Mouse (Mus musculus) lung, postnatal 25 days (tissue): ENCODE measurements at regions not wholly inside any gene's neighbourhood (a gene's known extent, or its start where the extent isn't known, plus 50 kb on each side); places are given as distances from the start of the nearest gene placed in this dataset.
"Not testable (repeated sequence)": the region's sequence is repeated elsewhere in the genome, so short reads cannot be mapped to it uniquely, and the experiment has no call there.

ENCODE experiments used
- DNase-seq: peaks from one replicate; pipeline ENCODE4 v3.0.0; 2022; ENCODE audit warnings: low spot score

GRCm38 (mm10) chr10:117499177-117499863 is 119.5 kb upstream of the Cpsf6 start:
- DNase-seq: no peak

GRCm38 (mm10) chr10:117498497-117498896 is 118.7 kb upstream of the Cpsf6 start:
- no peak for DNase-seq

DNA sequence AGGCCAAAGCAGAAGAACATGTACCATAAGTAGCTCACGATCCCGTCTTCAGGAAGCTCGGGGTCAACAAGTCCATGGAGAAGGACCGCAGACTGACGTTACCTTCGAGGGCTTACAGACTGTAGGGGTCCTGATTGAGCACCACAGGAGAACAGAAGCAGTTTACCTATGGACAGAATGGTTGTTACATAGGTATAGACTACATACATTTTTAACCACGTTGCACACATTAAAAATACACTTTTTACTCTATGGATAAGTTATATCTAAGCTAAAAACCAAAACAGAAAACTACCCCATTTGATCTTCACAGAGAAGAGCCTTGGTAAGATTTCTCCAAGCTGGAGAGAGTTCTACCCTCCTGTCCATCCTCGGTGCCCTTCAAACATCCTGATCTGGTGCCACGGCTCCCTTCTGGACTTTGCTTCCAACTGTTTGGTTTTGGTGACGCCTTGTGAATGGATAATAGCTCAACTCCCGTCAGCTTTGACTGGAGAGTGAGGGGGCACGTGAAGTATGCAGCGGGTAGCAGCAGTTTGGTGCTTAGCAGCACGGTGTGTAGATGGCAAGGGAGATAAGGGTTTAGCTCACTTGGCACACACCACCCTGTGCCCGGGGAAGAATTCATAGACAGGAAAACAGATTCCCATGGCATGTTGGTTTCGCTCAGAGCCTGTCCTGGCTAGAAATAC is 117.9 kb upstream of the Cpsf6 start:
- no peak for DNase-seq

- not testable (repeated sequence) for DNase-seq
Observed at GRCm38 (mm10) chr10:117497082-117497481, 117.3 kb upstream of the Cpsf6 start.

DNA sequence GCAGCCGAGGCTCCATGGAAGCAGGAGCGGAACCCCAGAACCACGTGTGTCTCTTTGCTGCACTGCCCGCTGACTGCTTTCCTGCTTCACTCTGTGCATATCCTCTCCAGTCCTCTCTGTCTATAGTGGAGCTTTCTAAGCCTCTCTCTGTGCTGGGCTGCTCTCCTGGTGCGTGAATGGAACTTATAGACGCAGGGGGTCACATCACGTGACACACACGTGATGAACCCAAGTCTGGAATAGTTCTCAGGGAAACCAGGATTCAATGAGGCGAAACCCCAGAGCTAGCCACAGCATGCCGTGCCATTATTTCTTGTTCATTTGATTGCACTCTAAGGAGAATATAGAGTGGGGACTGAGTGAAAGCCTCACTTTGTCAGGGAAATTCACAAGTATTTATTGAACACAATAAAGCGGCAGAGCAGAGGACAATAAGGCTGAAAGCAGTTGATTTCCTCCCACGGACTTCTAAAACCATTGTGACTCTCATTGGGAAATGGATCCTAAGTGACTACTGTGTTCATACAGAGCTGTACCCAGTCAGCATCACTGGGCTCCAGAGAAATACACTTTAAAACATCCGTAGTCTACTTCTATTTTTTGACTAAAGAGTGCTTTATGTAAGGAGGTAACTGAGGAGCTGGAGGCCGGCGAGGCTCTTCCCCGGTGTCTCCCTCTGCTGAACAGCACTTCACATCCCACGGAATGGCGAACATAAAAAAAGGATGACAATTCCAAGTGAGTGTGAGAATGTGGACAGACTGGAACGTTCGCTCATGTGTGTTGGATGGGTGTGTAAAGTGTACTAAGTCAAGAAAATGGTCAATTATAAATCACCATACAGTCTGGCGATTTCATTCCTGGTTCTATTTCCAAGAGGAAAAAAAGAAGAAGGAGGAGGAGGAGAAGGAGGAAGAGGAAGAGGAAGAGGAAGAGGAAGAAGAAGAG is 116.5 kb upstream of the Cpsf6 start:
- no peak for DNase-seq

DNA sequence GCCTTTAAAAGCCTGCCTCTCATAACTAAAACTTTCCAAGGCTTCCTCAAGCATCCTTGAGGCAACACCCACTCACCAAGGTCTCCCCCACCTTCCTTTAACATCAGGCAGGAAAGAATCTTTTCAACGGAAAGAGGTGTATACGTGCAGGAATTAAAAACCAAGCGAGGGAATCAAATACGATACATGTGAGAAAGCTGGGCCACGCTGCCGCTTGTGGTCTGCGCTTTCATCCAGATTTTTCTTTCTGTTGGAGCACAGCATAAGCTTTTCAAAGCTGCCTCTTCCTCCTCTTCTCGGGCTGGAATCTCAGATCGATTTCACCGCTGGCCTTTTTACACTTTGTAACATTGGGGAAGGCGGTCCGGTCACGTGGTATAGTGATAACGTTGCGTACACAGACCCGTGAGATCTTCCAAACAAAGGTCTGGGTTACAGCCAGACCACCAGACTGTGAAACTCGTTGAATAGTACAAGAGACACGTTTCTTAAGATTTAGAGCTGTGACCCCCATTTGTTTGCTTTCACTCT is 114.4 kb upstream of the Cpsf6 start:
- no peak for DNase-seq

- no peak for DNase-seq
Observed at GRCm38 (mm10) chr10:117493824-117494121, 114.0 kb upstream of the Cpsf6 start.

- no peak for DNase-seq
Observed at GRCm38 (mm10) chr10:117493091-117493823, 113.4 kb upstream of the Cpsf6 start.

DNA sequence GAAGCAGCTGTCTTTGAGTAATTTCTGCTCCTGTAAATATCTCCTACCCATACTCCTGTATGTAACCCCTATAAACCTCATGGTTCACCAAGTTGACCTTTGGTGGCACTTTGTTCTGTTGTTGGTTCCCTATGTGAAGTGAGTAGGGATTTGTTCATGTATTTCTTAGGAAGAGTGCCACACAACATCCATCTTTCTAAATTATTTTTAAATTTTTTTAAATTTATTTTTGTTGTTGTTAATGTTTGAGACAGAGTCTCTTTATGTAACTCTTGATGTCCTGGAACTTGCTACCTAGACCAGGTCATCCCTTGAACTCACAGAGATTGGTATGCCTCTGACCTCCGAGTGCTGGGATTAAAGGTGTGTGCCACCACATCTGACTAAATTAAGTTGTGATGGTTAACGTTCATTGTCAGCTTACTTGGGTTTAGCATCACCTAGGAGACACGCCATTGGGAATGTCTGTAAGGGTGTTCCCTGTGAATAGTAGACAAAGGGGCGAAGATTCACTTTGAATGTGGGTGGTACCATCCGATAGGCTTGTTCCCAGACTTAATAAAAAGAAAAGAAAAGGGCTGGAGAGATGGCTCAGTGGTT is 112.7 kb upstream of the Cpsf6 start:
- DNase-seq: no peak

GRCm38 (mm10) chr10:117491711-117492110 is 111.9 kb upstream of the Cpsf6 start:
- no peak for DNase-seq

DNA sequence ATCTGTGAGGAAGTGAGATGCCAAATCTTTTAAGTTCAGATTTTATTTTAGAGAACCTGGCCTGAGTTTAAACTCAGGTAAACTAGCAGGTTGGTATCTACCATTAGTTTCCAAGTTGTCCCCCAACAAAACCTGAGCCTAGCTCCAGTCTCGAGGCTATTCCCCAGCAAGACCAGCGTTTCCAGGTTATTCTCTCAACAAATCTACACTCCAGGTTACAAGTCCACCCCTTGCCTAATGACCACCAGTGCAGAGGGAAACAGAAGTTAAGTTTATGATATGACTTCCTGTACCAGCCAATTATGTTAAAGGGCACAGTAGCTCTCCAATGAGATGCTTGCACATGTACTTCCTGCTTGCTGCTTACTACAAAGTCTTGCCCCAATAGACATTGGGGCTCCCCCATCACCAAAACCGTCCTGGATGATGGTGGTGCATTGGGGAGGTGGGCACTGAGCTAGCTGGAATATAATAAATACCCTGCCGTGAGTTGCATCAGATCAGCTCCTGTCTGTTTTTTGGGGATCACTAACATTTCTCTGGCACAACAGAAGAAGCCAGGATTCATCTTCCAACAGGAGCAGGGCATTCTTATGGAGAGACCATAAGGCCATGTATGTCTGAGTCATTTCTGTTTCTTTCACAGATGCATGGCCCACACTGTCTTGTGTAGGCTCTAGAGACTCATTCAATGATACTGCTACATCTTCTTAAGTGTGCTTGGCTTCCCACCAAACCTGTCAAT is 111.2 kb upstream of the Cpsf6 start:
- no peak for DNase-seq

- no peak for DNase-seq
Observed at GRCm38 (mm10) chr10:117483091-117483600, 103.3 kb upstream of the Cpsf6 start.

GRCm38 (mm10) chr10:117482361-117482760 is 102.5 kb upstream of the Cpsf6 start:
- no peak for DNase-seq

- DNase-seq: no peak
Observed at GRCm38 (mm10) chr10:117481341-117481990, 101.7 kb upstream of the Cpsf6 start.

DNA sequence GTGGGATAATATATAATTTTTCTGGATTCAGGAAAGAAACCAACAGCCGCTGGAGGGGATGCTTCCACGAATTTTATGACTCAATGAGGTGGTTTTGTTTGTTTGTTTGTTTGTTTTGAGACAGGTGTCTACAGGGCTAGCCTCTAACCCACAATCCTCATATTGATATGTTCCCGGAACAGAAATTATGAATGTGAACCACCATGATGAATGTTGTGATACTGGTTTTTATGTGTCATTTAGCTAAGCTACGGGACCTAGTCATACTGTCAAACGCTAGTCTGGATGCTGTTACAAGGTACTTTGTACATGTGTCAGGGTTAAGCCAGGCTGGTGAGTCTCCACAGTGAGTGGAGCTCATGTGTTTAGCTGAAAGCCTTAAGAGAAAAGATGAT is 100.6 kb upstream of the Cpsf6 start:
- DNase-seq: no peak

DNA sequence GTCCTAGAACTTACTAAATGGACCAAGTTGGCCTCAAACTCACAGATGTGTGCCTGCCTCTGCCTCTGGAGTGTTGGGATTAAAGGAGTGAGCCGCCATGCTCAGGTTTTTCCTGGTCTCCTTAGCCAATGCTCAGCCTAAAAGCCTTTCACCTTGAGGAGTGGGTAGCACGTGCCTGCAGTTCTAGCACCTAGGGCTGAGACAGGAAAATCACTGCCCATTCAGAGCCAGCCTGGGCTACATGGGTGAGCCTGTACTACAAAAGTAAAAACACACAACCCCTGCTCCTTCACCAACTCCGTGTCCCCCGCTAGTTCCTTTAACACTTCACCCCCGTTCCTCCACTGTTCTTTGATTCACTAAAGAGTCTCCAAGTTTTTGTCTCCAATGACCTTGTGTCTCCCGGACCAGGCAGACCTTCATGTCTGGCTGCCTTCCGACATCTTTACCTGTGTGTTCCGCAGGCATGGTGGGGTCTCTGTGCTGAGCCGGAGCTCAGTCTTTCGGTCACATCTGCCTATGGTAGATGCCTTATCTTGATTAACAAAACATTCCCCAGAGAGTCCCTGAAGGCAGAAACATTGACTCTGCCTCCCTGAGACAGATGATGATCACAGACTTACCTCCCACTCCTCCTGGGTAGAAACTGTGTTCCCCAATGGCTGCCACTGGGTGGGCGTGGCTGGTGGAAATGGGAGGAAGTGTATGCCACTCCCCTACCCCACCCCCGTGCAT is 100.1 kb upstream of the Cpsf6 start:
- DNase-seq: no peak

DNA sequence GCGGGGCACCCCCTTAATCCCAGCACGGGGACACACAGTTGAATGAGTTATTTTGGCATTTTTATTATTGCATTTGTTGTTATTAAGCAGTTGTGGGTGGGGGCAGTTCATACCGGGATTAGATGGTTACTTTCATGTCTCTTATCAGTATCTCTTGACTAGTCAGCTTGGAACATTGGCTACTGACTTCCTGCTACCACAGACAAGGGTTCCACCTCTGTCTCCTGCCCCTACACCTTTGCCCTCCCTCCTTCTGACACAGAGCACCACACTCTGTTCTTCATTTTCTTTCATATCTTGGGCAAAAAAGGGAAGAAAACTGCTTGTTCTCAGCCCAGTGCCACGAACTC is 99.1 kb upstream of the Cpsf6 start:
- DNase-seq: no peak

DNA sequence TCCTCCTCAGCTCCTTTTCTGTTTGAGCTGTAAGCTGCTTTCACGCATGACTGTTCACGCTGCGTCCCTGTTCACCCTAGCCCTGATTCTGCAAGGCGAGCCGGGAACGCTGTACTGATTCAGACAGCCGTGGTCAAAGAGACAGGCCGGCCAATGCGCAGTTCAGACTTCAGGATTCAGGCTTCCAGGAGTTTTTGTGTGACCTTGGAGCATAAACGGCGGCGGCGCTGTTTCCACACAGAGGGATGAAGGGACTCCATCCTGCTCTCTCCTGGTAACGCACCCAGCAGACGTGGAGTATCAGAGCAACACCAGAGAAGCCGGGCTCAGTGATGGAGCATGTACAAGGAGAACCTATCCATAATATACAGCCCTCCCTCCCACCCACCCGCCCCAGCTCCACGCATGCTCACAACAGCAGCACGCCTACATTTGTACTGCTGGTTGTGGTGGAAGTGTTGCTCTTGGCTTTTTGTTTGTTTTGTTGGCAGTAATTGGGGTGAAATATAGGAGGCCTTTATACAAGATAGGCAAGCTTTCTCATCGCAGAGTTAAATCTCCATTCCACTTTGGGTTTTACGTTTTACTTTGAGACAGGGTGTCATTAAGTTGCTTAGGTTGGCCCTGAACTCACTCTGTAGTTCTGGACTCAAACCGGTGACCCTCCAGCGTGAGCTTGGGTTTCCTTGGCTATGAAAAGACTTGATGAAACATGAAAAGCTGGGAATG is 98.6 kb upstream of the Cpsf6 start:
- no peak for DNase-seq
